Mouse (Mus musculus) cortical plate, adult 2 months (tissue): ENCODE results near the gene Lrrc8e. TPM values are rescaled to one million over a fixed set of nuclear protein-coding genes. Genes with fewer than 3 reads are reported as not detected.

Source experiments
- H3K27ac ChIP-seq: fragments of 200-500 bp; 2 replicates; pipeline ENCODE4 v1.5.1; 2012; ENCODE audit warnings: low read length, control low read depth, inconsistent platforms; ENCODE audit not compliant: insufficient read depth
- H3K4me1 ChIP-seq: fragments of 200-500 bp; 2 replicates; pipeline ENCODE4 v1.6.1; 2011; ENCODE audit warnings: low read length; ENCODE audit not compliant: control insufficient read depth, insufficient read depth
- H3K4me3 ChIP-seq: fragments of 200-500 bp; 2 replicates; pipeline ENCODE4 v1.5.1; 2011; ENCODE audit warnings: mild to moderate bottlenecking, low read length, control low read depth; ENCODE audit not compliant: insufficient read depth
- CTCF ChIP-seq: fragments of 200-500 bp; IDR thresholded peaks from 2 replicates; pipeline ENCODE4 v1.5.1; 2011; ENCODE audit warnings: mild to moderate bottlenecking, control low read depth, low read length; ENCODE audit not compliant: insufficient read depth; ENCODE audit errors: extremely low read depth
- POLR2A ChIP-seq: fragments of 200-500 bp; IDR thresholded peaks from 2 replicates; pipeline ENCODE4 v1.6.1; 2011; ENCODE audit warnings: mild to moderate bottlenecking, low read length, control low read depth; ENCODE audit not compliant: insufficient read depth; ENCODE audit errors: extremely low read depth
- polyA plus RNA-seq: library from polyadenylated mRNA; depleted of rRNA; stranded (reverse); fragments of >200 nt; gene quantifications from 2 replicates; pipeline ENCODE4 v1.2.3, GENCODE M21; 2012; rRNA removed

Lrrc8e gene
- polyA plus RNA-seq = 0.04 TPM in 1 of 2 replicates, not detected in the other

- TF ChIP-seq CTCF = no peak
- no peak for TF ChIP-seq POLR2A
- H3K4me1 ChIP-seq = no peaks in the 10 kb centered on the region
- no peak within 1 kb of the TSS for H3K4me3 ChIP-seq
- H3K27ac ChIP-seq = no peak within 1 kb of the TSS
These were observed at the start of gene Lrrc8e for GRCm38 (mm10) chr8:4226739-4227347. TSS of gene Lrrc8e (plus strand) at chr8:4226827.

DNA sequence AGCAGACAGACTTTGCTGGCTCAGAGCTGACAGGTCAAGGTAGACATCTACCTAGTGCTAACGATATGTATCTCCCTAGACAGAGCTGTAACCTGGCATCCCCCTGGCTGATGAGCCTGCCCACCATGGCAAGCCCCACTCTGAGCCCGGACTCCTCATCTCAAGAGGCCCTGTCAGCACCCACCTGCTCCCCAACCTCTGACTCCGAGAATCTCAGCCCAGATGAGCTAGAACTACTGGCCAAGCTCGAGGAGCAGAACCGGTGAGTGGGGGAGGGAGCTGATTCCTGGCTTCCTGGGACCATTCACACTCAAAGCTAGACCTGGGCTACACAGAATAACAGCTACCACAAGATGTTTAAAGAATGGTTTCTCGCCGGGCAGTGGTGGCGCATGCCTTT is 43.2 kb upstream of the Lrrc8e start:
- H3K4me1 ChIP-seq = peaks cover 2% of the 10 kb centered on the region
- TF ChIP-seq POLR2A = no peak
- TF ChIP-seq CTCF = no peak
- H3K4me3 ChIP-seq = no peak overlapping the region
- H3K27ac ChIP-seq = no peak overlapping the region

- Histone ChIP-seq H3K27ac (no peak overlapping the region), H3K4me1 (no peaks in the 10 kb centered on the region), H3K4me3 (no peak overlapping the region)
- no peak for TF ChIP-seq POLR2A
- no peak for TF ChIP-seq CTCF
These were observed 40.5 kb upstream of the Lrrc8e start for GRCm38 (mm10) chr8:4186151-4186550.

GRCm38 (mm10) chr8:4188605-4189004 is 38.0 kb upstream of the Lrrc8e start:
- H3K4me3 ChIP-seq = no peak overlapping the region
- H3K27ac ChIP-seq = no peak overlapping the region
- H3K4me1 ChIP-seq = no peaks in the 10 kb centered on the region
- TF ChIP-seq CTCF = no peak

GRCm38 (mm10) chr8:4189031-4189722 is 37.5 kb upstream of the Lrrc8e start:
- Histone ChIP-seq H3K4me1 (no peaks in the 10 kb centered on the region), H3K27ac (no peak overlapping the region), H3K4me3 (no peak overlapping the region)
- TF ChIP-seq POLR2A (no peak), CTCF (no peak)

- Histone ChIP-seq H3K4me1 (no peaks in the 10 kb centered on the region), H3K4me3 (no peak overlapping the region), H3K27ac (peak overlapping the region; percentile 78; the same call in 1 of the 2 replicates)
- TF ChIP-seq CTCF (no peak), POLR2A (no peak)
These were observed 34.3 kb upstream of the Lrrc8e start for GRCm38 (mm10) chr8:4192305-4192704.

- Histone ChIP-seq H3K27ac (peak overlapping the region; percentile 0; the same call in 1 of the 2 replicates), H3K4me1 (no peaks in the 10 kb centered on the region), H3K4me3 (no peak overlapping the region)
- no peak for TF ChIP-seq POLR2A
- TF ChIP-seq CTCF = peak; percentile 73
These were observed 33.6 kb upstream of the Lrrc8e start for GRCm38 (mm10) chr8:4192807-4193587.

- Histone ChIP-seq H3K4me1 (no peaks in the 10 kb centered on the region), H3K4me3 (no peak overlapping the region), H3K27ac (no peak overlapping the region)
- TF ChIP-seq POLR2A = no peak
- no peak for TF ChIP-seq CTCF
These were observed 33.1 kb upstream of the Lrrc8e start for GRCm38 (mm10) chr8:4193588-4193894.

- no peak overlapping the region for H3K27ac ChIP-seq
- H3K4me1 ChIP-seq = no peaks in the 10 kb centered on the region
- no peak for TF ChIP-seq POLR2A
- TF ChIP-seq CTCF = no peak
- no peak overlapping the region for H3K4me3 ChIP-seq
These were observed 25.3 kb upstream of the Lrrc8e start for GRCm38 (mm10) chr8:4201321-4201720.
